Comparison of ENCODE assay signal across 16 mouse cellular contexts in genomic region chr13:107919403-107919802, GRCm38 (mm10).
"Had no signal": no experiment of that assay in that cellular context is flagged by ENCODE, and none has a peak within 500 bp of the region (broad histone marks: within the 10 kb centered on the region; RNA-seq: fewer than 3 reads in every experiment).

No protein-coding gene starts in this region.

- DNase-seq: lung, adult 18-20 months; lung, embryonic 14.5 days; lung, postnatal 10 days; retina, postnatal 1 day; right cerebral cortex, adult 18-20 months; right cerebral cortex, postnatal 25 days; right cerebral cortex, postnatal 4 days; spleen, adult 18-20 months; thymus, adult 18-20 months; thymus, postnatal 25 days; thymus, postnatal 4 days had no signal

- H3K27me3 ChIP-seq: midbrain, embryonic 13.5 days; midbrain, embryonic 15.5 days; neural tube, embryonic 12.5 days had no signal

- H3K36me3 ChIP-seq: midbrain, embryonic 13.5 days; midbrain, embryonic 15.5 days; neural tube, embryonic 12.5 days had no signal

- H3K4me1 ChIP-seq: midbrain, embryonic 15.5 days; neural tube, embryonic 12.5 days had no signal

- H3K9ac ChIP-seq: lung, embryonic 14.5 days; midbrain, embryonic 13.5 days; midbrain, embryonic 15.5 days; neural tube, embryonic 12.5 days had no signal

- H3K27ac ChIP-seq: macrophage; midbrain, embryonic 13.5 days; midbrain, embryonic 15.5 days; neural tube, embryonic 12.5 days had no signal

- H3K4me3 ChIP-seq: megakaryocyte, embryonic 14.5 days; midbrain, embryonic 13.5 days; midbrain, embryonic 15.5 days; neural tube, embryonic 12.5 days had no signal

- H3K9me3 ChIP-seq: midbrain, embryonic 13.5 days; midbrain, embryonic 15.5 days; neural tube, embryonic 12.5 days had no signal
